Mouse (Mus musculus) inflammation-experienced regulatory T-cells, adult 6 months (primary cell): ENCODE results near the gene Dstyk. TPM values are rescaled to one million over a fixed set of nuclear protein-coding genes. Genes with fewer than 3 reads are reported as not detected.

Experiments used
- ATAC-seq: one replicate; pipeline ENCODE4 v1.8.0; 2017
- polyA plus RNA-seq, 3 experiments: library from polyadenylated mRNA; unstranded; fragments of 100-300 nt; shearing (Covaris generic); gene quantifications; one replicate each; pipeline ENCODE4 v1.2.1; 2017

Gene Dstyk
- polyA plus RNA-seq, 3 experiments from 2014 or later = 1.7 to 9.0 (median 5.9) TPM

DNA sequence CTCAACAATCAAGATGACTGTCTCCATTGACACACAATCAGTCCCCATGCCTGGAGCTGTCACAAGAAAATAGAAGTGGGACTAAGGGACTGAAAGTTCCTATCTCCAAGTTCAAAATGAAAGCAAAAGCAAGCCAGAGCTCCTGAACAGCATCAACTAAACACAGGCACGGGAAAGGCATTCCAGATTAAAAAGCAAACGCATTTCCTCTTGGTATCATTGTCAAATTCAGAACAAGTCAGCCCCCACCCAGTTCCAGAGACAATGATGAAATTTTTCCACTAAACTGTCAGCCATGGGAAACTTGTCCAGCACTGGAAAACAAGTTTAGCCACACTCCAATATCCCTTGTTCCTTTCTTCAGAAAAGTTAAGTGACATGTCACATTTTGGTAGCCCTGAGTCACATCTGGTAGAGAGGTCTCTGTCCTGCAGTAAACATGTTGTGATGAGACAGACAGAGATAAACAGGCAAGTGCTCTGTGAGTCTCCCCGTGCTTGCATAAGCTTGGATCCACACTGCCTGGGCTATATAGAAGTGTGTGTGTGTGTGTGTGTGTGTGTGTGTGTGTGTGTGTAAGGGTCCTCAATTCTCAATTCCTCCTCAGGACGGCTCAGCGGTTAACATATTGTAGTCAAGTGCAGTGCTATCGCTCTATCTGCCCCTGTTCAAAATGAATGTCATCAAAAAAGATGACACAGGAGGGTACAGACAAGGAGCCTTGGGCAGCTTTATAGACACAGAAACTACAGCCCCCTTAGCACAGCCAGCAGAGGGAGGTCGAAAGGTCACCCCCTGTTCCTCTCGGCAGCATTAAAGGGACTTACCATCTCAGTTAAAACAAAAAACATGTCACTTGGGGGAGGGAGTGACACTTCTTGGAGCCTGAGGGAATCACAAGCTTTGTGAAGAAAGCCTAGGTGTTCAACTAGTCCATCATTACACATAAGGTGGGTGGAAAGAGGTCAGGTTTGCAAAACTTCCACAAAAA is 28.2 kb upstream of the Dstyk start:
- ATAC-seq = no peak

GRCm38 (mm10) chr1:132389886-132390585 is 27.3 kb upstream of the Dstyk start:
- ATAC-seq = peak; percentile 81

GRCm38 (mm10) chr1:132390691-132391579 is 26.4 kb upstream of the Dstyk start, which contains the start of gene Tmcc2:
Gene Tmcc2, minus strand, starts transcription at chr1:132391281.
- ATAC-seq = peak; percentile 26

- no peak for ATAC-seq
These were observed 25.8 kb upstream of the Dstyk start for GRCm38 (mm10) chr1:132391580-132392022.

- ATAC-seq = no peak
These were observed 24.5 kb upstream of the Dstyk start for GRCm38 (mm10) chr1:132392872-132393271.

DNA sequence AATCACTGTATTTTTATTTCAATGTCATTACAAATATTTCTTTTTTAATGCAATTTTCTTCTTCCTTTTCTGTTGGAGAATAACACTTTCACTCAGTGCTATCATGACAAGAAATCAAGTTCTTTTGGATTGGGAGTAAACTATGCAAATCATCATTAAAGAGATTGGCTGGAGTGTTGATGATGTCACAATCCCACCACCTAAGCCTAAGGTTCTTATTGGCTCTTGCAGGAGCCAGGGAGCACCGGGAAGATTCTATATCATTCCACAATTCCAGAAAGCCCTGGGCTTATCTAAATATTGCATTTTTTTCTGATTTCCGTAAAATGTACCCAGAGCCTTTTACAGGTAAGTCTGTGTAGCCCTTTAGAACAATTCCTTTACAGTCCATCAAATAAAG is 20.6 kb upstream of the Dstyk start:
- no peak for ATAC-seq

- no peak for ATAC-seq
These were observed 16.8 kb upstream of the Dstyk start for GRCm38 (mm10) chr1:132400538-132400937.

- ATAC-seq = no peak
These were observed 15.5 kb upstream of the Dstyk start for GRCm38 (mm10) chr1:132401843-132402242.

DNA sequence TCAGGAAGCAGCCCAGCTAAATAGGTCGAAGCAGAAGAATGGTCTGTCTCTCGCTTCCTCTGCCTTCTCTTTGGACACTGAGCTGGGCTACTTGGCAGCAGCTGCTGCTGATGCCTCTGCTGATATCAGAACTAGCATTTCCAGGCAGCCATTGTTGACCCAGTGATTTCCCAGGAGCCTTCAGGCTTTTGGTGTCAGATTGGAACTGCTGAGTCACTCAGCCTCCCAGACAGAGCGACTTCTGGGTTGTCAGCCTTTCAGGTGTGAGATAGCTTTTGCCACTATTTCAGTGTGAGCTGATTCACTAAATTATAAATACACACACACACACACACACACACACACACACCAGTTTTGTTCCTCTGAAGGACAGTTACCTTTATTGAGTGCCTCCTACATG is 6.7 kb upstream of the Dstyk start:
- ATAC-seq = no peak

- ATAC-seq = no peak
These were observed 962 bp upstream of the Dstyk start for GRCm38 (mm10) chr1:132416244-132416942.

DNA sequence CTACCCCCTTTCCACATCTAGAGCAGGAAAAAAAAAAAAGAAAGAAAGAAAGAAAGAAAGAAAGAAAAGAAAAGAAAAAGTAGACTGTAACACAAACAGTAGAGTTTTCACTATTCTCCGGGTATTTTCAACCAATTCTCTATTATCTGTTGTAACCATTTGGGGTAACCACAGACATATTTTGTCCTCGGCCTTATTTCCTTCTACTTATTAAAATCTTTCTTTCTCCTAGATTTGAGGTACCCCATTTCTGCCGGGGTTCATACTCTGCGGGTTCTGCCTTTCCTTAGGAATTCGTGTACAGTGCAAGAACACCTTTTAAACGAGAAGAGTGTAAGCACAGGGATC is 438 bp upstream of the Dstyk start:
- ATAC-seq = peak; percentile 2

DNA sequence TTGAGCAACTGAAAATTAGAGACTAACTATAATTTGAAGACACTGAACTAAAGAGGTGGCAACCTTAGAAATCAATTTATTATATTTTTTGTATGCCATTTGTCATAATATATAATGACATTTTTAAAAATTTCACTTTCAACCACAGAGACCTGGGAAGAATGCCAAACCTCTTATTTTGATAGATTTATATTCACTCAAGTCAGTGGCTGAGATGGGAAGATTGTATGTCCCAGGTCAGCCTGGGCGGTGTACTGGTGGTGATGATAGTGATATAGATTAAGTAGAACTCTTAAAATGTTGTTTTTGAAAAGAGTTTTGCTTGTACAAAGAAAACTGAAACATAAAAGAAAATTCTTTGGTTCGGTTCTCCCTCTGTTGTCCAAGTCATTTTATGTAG is 2.9 kb downstream of the Dstyk start:
- no peak for ATAC-seq

- ATAC-seq = no peak
These were observed 3.3 kb downstream of the Dstyk start for GRCm38 (mm10) chr1:132420662-132421061.

DNA sequence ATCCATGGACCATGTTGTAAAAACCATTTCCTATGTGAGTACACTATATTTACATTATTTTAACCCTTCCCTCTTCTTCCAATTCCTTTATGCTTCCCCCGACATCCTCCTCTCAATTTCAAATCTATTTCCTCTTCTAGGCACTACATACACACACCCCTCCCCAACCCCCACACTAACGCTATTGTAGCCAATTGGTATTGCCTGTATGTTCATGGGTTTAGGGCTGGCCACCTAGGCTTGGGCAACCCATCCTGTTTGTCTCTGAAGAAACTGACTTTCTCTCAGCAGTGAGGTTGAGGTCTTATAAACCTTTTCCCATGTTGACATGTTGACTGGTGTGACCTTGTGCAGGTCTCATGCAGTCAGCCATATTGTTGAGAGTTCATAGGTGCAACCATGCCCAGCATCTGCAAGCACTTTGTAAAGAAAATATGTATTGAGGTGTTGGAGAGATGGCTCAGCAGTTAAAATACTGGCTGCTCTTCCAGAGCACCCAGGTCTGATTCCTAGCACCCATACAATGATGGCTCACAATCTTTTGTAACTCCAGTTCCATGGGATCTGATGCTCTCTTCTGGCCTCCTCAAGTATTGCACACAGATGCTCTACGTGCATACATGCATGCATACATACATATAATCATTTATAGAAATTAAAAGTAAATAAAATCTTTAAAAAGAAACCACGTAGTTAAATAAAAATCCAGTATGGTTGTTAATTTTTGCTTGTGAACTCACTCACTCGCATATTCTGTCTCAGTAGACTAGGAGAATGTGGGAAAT is 5.7 kb downstream of the Dstyk start:
- ATAC-seq = no peak

DNA sequence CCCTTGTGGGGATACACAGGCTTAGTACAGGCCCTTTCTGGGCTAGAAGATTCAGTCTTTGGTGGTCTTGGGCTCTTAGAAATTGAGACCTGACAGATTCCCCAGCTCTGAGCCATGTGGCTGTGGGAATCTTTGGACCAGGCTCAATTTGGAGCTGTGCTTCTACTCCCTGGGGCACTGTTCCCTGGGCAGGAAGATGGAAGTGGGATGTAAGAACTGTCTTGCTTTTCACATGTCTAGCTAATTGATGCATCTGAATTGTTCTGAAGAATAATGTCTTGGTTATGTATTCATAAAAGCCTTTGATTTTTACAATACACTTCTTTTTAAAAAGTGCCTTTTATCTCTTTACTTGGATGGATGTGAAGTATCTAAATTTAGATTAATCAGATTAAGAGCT is 8.2 kb downstream of the Dstyk start:
- ATAC-seq = no peak

GRCm38 (mm10) chr1:132430818-132431217 is 13.5 kb downstream of the Dstyk start:
- no peak for ATAC-seq

GRCm38 (mm10) chr1:132431716-132432115 is 14.4 kb downstream of the Dstyk start:
- no peak for ATAC-seq

DNA sequence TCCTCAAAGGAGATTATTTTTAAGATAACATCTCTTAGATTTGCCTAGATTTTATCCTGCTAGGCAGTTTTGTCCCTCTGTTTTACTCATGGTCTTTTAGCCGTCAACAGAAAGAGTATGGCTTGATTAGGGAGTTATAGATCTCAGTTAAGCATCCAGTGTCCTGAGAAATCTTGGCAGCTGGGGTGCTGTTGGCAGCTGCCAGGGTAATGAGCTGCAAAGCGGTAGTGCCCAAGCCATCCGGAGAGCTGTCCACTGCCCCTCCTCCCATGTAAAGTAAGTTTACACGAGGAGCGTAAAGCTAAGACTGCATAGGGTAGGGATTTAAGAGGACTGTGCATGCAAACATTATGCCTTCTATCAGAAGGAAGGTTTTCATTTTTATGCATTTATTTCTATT is 16.0 kb downstream of the Dstyk start:
- no peak for ATAC-seq

DNA sequence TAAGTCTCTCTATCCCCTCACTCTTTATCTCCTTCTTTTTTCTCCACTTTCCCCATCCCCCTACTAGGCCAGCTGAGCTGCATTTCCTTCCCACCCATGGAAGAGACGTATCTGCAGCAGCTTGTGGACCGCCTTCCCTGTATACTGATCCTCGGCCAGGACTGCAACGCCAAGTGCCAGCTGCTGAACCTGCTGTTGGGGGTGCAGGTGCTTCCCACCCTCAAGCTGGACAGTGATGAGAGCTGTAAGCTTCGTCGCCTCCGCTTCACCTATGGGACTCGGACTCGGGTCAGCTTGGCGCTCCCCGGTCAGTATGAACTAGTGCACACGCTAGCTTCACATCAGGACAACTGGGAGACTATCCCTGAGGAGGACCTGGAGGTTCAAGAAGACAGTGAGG is 16.7 kb downstream of the Dstyk start:
- ATAC-seq = no peak

DNA sequence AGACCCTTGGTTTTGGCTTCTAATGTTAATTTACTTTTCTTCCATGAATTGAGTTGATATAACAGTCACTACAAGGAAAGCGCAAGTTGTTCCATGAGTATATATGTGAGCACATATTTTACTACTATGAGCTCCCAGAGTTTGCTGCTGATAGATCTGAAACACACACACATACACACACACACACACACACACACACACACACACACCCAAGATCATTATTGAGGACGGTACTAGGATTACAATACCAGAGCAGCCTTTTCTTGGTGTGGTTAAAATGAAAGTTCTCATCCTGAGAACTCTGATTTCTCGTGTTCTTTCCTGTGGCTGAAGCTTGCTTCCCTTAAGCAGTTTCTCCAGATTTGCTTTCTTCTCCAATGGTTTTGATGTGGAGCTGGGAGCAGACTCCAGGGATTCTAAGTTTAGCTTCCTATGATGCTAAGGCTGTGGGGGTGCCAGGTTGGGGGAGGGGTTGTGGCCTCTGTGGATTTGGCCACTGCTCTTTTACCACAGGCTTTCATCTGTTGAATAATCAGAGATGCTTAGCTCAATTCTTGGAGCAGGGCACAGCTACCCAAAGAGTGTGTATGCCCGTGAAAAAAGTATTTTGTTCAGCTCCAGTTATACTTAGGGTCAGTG is 19.1 kb downstream of the Dstyk start:
- peak; percentile 65 for ATAC-seq

GRCm38 (mm10) chr1:132436960-132437359 is 19.6 kb downstream of the Dstyk start:
- ATAC-seq = no peak
